Mouse (Mus musculus) liver, adult 2 months (tissue): ENCODE results near the gene Peli2. TPM values are rescaled to one million over a fixed set of nuclear protein-coding genes. Genes with fewer than 3 reads are reported as not detected.

Experiments
- DNase-seq: peaks from one replicate; pipeline ENCODE4 v3.0.0-alpha.2; 2011; ENCODE audit warnings: low read depth, low spot score; ENCODE audit errors: extremely low read depth
- H3K27ac ChIP-seq: fragments of 200-500 bp; replicated peaks from 2 replicates; pipeline ENCODE4 v1.5.1; 2012; ENCODE audit warnings: low read depth, mild to moderate bottlenecking, control low read depth, inconsistent platforms, low read length; ENCODE audit not compliant: insufficient read depth
- H3K27me3 ChIP-seq: fragments of 200-500 bp; 2 replicates; pipeline ENCODE4 v1.6.1; 2012; ENCODE audit warnings: mild to moderate bottlenecking, moderate library complexity, low read length, inconsistent platforms; ENCODE audit not compliant: control insufficient read depth, insufficient read depth
- H3K36me3 ChIP-seq: fragments of 200-500 bp; 2 replicates; pipeline ENCODE4 v1.6.1; 2012; ENCODE audit warnings: low read length, inconsistent platforms; ENCODE audit not compliant: control insufficient read depth, insufficient read depth
- H3K4me1 ChIP-seq: fragments of 200-500 bp; 2 replicates; pipeline ENCODE4 v1.6.1; 2011; ENCODE audit warnings: low read length; ENCODE audit not compliant: control insufficient read depth, insufficient read depth
- H3K4me3 ChIP-seq: fragments of 200-500 bp; 2 replicates; pipeline ENCODE4 v1.5.1; 2011; ENCODE audit warnings: low read depth, mild to moderate bottlenecking, control low read depth, low read length, moderate library complexity; ENCODE audit not compliant: insufficient read depth
- H3K79me2 ChIP-seq: fragments of 200-500 bp; 2 replicates; pipeline ENCODE4 v1.6.1; 2012; ENCODE audit warnings: inconsistent platforms, mild to moderate bottlenecking, low read length, moderate library complexity; ENCODE audit not compliant: control insufficient read depth, insufficient read depth
- H3K9ac ChIP-seq: fragments of 200-500 bp; 2 replicates; pipeline ENCODE4 v1.6.1; 2012; ENCODE audit warnings: low read depth, mild to moderate bottlenecking, control low read depth, inconsistent platforms, low read length
- CTCF ChIP-seq: fragments of 200-500 bp; IDR thresholded peaks from 2 replicates; pipeline ENCODE4 v1.5.1; 2011; ENCODE audit warnings: low read depth, low read length, control low read depth
- POLR2A ChIP-seq: fragments of 200-500 bp; IDR thresholded peaks from 2 replicates; pipeline ENCODE4 v1.6.1; 2011; ENCODE audit warnings: low read length, control low read depth; ENCODE audit not compliant: insufficient read depth; ENCODE audit errors: extremely low read depth
- WGBS: fragments of 180-500 bp; shearing (Covaris S2); methylation state at CpG from one replicate; pipeline ENCODE4 v1.1.7; 2018; 5-methylcytosine and 5-hydroxymethylcytosine counted together
- polyA plus RNA-seq: library from polyadenylated mRNA; depleted of rRNA; stranded (reverse); fragments of >200 nt; gene quantifications from 2 replicates; pipeline ENCODE4 v1.2.3, GENCODE M21; 2012
- total RNA-seq: library from RNA; depleted of rRNA; stranded (reverse); fragments of >200 nt; gene quantifications from 2 replicates; pipeline ENCODE4 v1.2.3, GENCODE M21; 2014

Gene Peli2
- total and polyA plus RNA-seq, 2 experiments = 12.7 to 14.7 TPM

DNA sequence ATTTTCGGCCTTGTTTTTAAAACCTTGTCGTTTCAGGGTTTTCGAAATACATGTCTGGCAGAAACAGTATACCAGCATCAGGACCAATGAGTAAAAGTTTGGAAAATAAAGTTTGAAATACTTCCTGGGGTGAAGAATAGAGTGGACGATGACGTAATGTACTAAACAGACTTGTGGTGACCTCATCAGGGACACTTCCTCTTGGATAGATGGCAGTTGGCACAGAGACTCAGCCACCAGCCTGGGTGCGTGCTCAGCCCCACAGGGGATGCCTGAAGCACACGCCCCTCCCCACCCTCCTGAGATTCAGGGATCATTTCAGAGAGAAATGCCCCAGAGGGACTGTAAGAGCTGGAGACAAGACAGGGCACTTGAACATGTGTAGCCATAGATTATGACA is 76.7 kb downstream of the Peli2 start:
- Histone ChIP-seq H3K4me1 (peaks cover 13% of the 10 kb centered on the region), H3K27ac (no peak overlapping the region), H3K79me2 (peaks cover 7% of the 10 kb centered on the region; the same call in 1 of the 2 replicates), H3K9ac (no peak overlapping the region), H3K36me3 (no peaks in the 10 kb centered on the region), H3K4me3 (no peak overlapping the region), H3K27me3 (no peaks in the 10 kb centered on the region)
- 67% methylated on average over 7 of the region's 7 CpGs for WGBS
- TF ChIP-seq POLR2A (no peak), CTCF (no peak)
- no peak for DNase-seq

DNA sequence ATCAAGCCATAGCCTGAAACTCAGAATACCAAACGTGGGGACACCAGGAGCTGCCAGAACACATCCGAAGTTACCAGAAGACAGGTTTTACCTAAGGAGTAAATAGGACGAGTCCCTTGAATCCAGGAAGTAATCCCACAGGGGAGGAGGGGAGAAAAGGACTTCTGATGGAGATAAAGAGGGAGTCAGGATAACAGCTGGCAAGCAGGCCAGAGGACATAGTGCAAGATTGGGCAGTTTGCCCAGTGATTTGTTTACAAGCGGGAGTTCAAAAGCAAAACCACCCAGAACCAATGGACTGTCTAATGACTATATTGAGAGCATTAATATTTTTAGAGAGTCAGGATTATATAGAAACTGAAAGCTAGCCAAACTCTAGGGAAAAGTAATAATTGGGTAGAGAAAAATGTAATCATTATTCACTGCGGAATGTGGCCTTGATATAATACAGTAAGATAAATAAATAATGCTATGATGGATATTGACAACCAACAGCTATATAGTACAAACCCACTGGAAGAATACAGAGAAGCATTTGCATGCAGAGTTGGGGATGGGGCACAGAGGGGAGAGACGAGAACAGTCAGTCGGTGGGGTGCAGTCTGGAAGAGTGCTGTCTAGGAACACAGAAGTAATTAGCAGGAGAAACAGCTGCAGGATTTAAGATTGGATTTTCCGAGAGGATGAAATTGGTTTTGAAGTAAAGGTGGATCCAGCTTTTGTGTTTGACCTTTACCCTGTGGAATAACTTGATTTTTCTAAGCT is 77.7 kb downstream of the Peli2 start:
- Histone ChIP-seq H3K27ac (no peak overlapping the region), H3K4me1 (peaks cover 22% of the 10 kb centered on the region), H3K4me3 (no peak overlapping the region), H3K9ac (no peak overlapping the region), H3K27me3 (no peaks in the 10 kb centered on the region), H3K36me3 (no peaks in the 10 kb centered on the region), H3K79me2 (0 out of 2 replicates have a peak, but pooled peaks cover 4% of the 10 kb centered on the region)
- 47% methylated on average over 8 of the region's 8 CpGs for WGBS
- peak; percentile 84 for DNase-seq
- TF ChIP-seq POLR2A = no peak
- TF ChIP-seq CTCF = no peak

DNA sequence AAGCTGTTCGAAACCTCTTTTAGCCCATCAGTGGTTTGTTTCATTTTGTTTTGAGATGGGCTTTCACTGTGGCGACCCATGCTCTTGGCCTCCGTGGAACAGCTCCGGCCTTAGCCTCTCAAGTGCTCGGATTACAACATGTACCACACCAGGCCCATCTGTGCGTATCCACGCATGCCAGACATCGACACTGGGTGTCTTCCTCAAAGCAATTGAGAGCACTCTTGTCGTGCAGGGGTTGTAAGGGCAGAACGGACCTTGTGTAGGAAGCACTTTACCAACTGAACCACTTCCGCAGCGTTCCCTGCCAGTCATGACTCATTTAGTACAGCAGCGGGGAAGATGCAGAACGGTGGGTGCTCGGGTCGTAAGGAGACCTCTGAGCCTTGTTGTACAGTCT is 78.3 kb downstream of the Peli2 start:
- DNase-seq = no peak
- no peak overlapping the region for H3K9ac ChIP-seq
- 84% methylated on average over 16 of the region's 16 CpGs for WGBS
- peaks cover 6% of the 10 kb centered on the region; the same call in 1 of the 2 replicates for H3K79me2 ChIP-seq
- H3K36me3 ChIP-seq = no peaks in the 10 kb centered on the region
- no peak for TF ChIP-seq POLR2A
- no peaks in the 10 kb centered on the region for H3K27me3 ChIP-seq
- H3K4me3 ChIP-seq = no peak overlapping the region
- H3K27ac ChIP-seq = no peak overlapping the region
- H3K4me1 ChIP-seq = peaks cover 22% of the 10 kb centered on the region

DNA sequence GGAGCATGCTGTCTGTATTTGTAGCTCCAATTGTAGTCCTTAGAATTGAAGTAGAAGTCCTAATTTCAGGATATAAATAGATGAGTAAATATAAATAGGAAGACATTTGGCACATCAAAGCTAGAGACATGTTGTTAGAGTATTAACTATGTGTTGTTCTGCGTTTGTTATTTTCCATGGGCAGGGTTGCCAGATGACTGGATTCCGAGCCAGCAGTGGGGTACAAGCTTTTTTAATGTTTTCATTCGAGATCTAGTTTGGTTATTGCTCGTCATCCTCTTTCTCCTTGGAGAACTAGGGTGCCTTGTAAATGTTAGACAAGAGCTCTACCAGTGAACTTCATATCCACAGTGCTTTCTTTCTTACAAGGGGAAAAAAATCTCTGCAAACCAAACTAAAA is 78.9 kb downstream of the Peli2 start:
- Histone ChIP-seq H3K79me2 (peaks cover 6% of the 10 kb centered on the region; the same call in 1 of the 2 replicates), H3K9ac (no peak overlapping the region), H3K27me3 (no peaks in the 10 kb centered on the region), H3K27ac (no peak overlapping the region), H3K4me3 (no peak overlapping the region), H3K36me3 (no peaks in the 10 kb centered on the region), H3K4me1 (peaks cover 22% of the 10 kb centered on the region)
- TF ChIP-seq POLR2A (no peak), CTCF (no peak)
- no peak for DNase-seq
- 77% methylated on average over 4 of the region's 4 CpGs for WGBS

DNA sequence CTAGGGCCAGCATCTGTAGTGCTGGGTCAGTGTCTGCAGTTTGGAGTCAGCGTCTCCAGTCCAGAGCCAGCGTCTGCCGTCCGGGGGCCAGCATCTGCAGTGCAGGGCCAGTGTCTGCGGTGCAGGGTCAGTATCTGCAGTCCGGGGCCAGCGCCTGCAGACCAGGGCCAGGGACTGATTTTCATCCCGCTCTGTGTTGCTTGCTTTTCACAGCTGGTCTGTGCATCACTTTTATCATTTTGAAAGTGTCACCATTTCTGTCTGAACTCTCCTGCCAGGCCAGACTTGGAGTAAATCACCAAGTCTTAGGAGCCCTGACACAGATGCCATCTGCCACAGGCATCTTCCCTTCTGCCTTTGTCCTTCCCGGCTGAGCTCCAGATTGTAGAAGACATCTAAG is 79.7 kb downstream of the Peli2 start:
- Histone ChIP-seq H3K4me3 (no peak overlapping the region), H3K9ac (no peak overlapping the region), H3K79me2 (peaks cover 6% of the 10 kb centered on the region; the same call in 1 of the 2 replicates), H3K27ac (no peak overlapping the region), H3K27me3 (no peaks in the 10 kb centered on the region), H3K4me1 (peaks cover 27% of the 10 kb centered on the region), H3K36me3 (no peaks in the 10 kb centered on the region)
- 95% methylated on average over 9 of the region's 9 CpGs for WGBS
- DNase-seq = no peak
- TF ChIP-seq POLR2A = no peak
- TF ChIP-seq CTCF = no peak

DNA sequence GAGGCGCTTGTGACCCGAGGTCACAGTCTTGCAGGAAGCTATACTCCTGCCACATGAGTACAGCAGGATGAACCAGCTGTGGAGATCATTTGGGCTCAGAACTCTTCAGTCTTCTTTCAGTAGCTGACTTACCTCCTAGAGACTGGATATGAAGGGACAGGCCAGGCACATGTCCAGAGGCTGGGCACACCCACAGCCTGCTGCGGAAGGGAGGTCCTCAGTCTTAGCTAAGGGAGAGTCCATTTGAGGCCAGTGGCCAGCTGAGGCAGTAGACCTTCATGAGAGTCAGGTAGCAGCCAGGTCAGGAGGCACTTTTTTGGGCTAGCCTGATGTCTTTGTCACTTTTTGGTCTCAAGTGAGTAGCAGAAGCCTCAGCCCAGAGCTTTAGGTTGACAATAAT is 80.2 kb downstream of the Peli2 start:
- no peak overlapping the region for H3K4me3 ChIP-seq
- WGBS = 70% methylated on average over 3 of the region's 3 CpGs
- no peaks in the 10 kb centered on the region for H3K36me3 ChIP-seq
- DNase-seq = no peak
- H3K27ac ChIP-seq = no peak overlapping the region
- TF ChIP-seq POLR2A (no peak), CTCF (no peak)
- H3K4me1 ChIP-seq = peaks cover 28% of the 10 kb centered on the region
- H3K27me3 ChIP-seq = no peaks in the 10 kb centered on the region
- no peak overlapping the region for H3K9ac ChIP-seq
- H3K79me2 ChIP-seq = peaks cover 6% of the 10 kb centered on the region; the same call in 1 of the 2 replicates
